In the genomic region with DNA sequence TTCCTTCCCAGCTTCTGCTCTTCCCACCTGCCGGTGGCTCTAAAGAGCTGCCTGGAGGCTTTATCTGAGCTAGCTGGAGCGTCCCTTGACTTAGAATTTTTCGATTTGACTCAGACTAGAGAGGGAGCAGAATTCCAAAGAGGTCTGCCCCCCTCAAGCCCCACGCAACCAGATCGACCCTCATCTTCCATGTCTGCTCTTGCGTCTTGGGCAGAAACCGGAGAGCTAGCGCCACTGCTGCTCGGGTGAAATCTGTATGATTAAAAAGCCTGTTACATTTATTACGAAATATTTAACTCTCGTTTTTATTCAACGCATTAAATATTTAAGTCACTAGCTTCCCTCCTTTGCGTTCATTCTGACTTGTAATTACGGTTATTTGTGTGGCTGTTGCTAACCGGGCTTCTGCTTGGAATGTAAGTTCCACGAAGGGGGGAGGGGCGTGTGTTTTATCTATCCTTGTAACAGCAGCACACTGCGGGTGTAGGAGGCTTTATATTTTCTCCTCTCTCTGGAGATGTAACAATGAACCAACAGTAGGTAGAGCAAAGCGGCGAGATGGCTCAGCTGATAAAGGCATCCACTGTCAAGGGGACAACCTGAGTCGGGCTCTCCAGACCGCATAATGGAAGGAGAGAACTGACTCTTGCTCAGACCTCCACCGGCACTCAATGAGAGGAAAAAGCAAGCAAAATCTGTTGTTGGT, we compare ENCODE assay signal across 8 mouse cellular contexts. TPM values are rescaled to one million over a fixed set of nuclear protein-coding genes. Genes with fewer than 3 reads are reported as not detected.
A peak's percentile ranks its signal among the peaks of the same experiment; 100 is the strongest.
DNase-seq lines count a peak whose midpoint lies in the region; ATAC-seq and TF ChIP-seq lines count a peak whose summit lies in the region.

No protein-coding gene starts in this region.

- H3K9me3 ChIP-seq in heart, embryonic 13.5 days: no peaks in the 10 kb centered on the region
- H3K9me3 ChIP-seq in midbrain, embryonic 10.5 days (replicated peaks): no peaks in the 10 kb centered on the region
- no peaks in the 10 kb centered on the region for H3K9me3 ChIP-seq in stomach, postnatal 0 days (ENCODE audit: control insufficient read depth, low read length)

- peak overlapping the region; percentile 90 for H3K4me2 ChIP-seq in heart, embryonic 13.5 days
- H3K4me2 ChIP-seq in stomach, postnatal 0 days (replicated peaks; ENCODE audit: low read depth): peak overlapping the region; percentile 92

- no peak; the same call in 1 of the 2 replicates for ATAC-seq in heart, embryonic 13.5 days (ENCODE audit: extremely low read depth, insufficient number of reproducible peaks, low FRiP score, low TSS enrichment)
- no peak; the same call in 1 of the 2 replicates for ATAC-seq in stomach, postnatal 0 days (ENCODE audit: low FRiP score, low TSS enrichment)

- H3K4me1 ChIP-seq in heart, embryonic 13.5 days: peaks cover 34% of the 10 kb centered on the region
- H3K4me1 ChIP-seq in embryonic fibroblast, embryonic 13.5 days (ENCODE audit: control insufficient read depth, insufficient read depth, low read length): peaks cover 5% of the 10 kb centered on the region; the same call in 1 of the 2 replicates
- peaks cover 23% of the 10 kb centered on the region for H3K4me1 ChIP-seq in midbrain, embryonic 10.5 days
- H3K4me1 ChIP-seq in stomach, postnatal 0 days (replicated peaks; ENCODE audit: control insufficient read depth, insufficient read depth): 0 out of 2 replicates have a peak, but pooled peaks cover 3% of the 10 kb centered on the region

- whole genome bisulfite sequencing in heart, embryonic 13.5 days: 4% methylated on average over 23 of the region's 23 CpGs
- WGBS in midbrain, embryonic 10.5 days: 5% methylated on average over 23 of the region's 23 CpGs
- WGBS in stomach, postnatal 0 days: 4% methylated on average over 23 of the region's 23 CpGs

- TF ChIP-seq EP300 in stomach, postnatal 0 days (optimal IDR thresholded peaks at IDR 0.05): no peak

- no peak for TF ChIP-seq POLR2A in embryonic fibroblast, embryonic 13.5 days (IDR thresholded peaks at IDR 0.05; ENCODE audit: low read depth, low read length)

- H3K27me3 ChIP-seq in heart, embryonic 13.5 days (replicated peaks): peaks cover 38% of the 10 kb centered on the region
- H3K27me3 ChIP-seq in midbrain, embryonic 10.5 days (ENCODE audit: low read depth, poor library complexity, severe bottlenecking): peaks cover 65% of the 10 kb centered on the region
- H3K27me3 ChIP-seq in stomach, postnatal 0 days (ENCODE audit: control insufficient read depth, insufficient read depth, low read length): no peaks in the 10 kb centered on the region

- peak overlapping the region; percentile 85 for H3K9ac ChIP-seq in heart, embryonic 13.5 days
- peak overlapping the region; percentile 52 for H3K9ac ChIP-seq in stomach, postnatal 0 days (ENCODE audit: low read length)

- peak overlapping the region; percentile 59 for H3K27ac ChIP-seq in heart, embryonic 13.5 days (replicated peaks)
- no peak overlapping the region for H3K27ac ChIP-seq in embryonic fibroblast, embryonic 13.5 days (ENCODE audit: insufficient read depth, low read length)
- peak overlapping the region; percentile 87 for H3K27ac ChIP-seq in midbrain, embryonic 10.5 days (replicated peaks)
- peak overlapping the region; percentile 35; the same call in 1 of the 2 replicates for H3K27ac ChIP-seq in stomach, postnatal 0 days (replicated peaks)

- TF ChIP-seq CTCF in embryonic fibroblast, embryonic 13.5 days (IDR thresholded peaks at IDR 0.05; ENCODE audit: borderline replicate concordance, insufficient read depth, low read length): no peak
- TF ChIP-seq CTCF in stomach, postnatal 0 days (IDR thresholded peaks at IDR 0.05; ENCODE audit: low read depth): peak; percentile 27; the same call in 1 of the 2 replicates

- no peak for DNase-seq in heart, adult 9 months (ENCODE audit: low spot score in 2 of 2)
- peak; percentile 6 for DNase-seq in T-cell, adult 2 months (ENCODE audit: low spot score)
- peak; percentile 34 to 48 for DNase-seq in layer of hippocampus, postnatal 10 days (ENCODE audit: low spot score in 2 of 2)
- DNase-seq in midbrain, embryonic 10.5 days (ENCODE audit: low spot score): peak; percentile 36
- peak; percentile 33 for DNase-seq in stomach, postnatal 0 days (ENCODE audit: low spot score)
- DNase-seq in gastrocnemius, postnatal 10 days: no peak

- H3K4me3 ChIP-seq in heart, embryonic 13.5 days: peak overlapping the region; percentile 64
- H3K4me3 ChIP-seq in embryonic fibroblast, embryonic 13.5 days (ENCODE audit: insufficient read depth, low read length): peak overlapping the region; percentile 55
- peak overlapping the region; percentile 65 for H3K4me3 ChIP-seq in midbrain, embryonic 10.5 days
- H3K4me3 ChIP-seq in stomach, postnatal 0 days (ENCODE audit: low read depth, low read length): peak overlapping the region; percentile 53

- no peaks in the 10 kb centered on the region for H3K36me3 ChIP-seq in heart, embryonic 13.5 days
- H3K36me3 ChIP-seq in midbrain, embryonic 10.5 days: no peaks in the 10 kb centered on the region
- no peaks in the 10 kb centered on the region for H3K36me3 ChIP-seq in stomach, postnatal 0 days (ENCODE audit: control insufficient read depth, insufficient read depth, low read length)

RNA-seq across cellular contexts. Expression of a gene that starts 8.6 kb away (rescaled TPM):
- 5.7 and 6.2 TPM in 2 replicates for polyA plus RNA-seq in heart, embryonic 13.5 days (2015; fragmentation: Nextera tagmentation; extraction: Ambion mirVana)
- 49.7 and 62.6 TPM in 2 replicates for polyA plus RNA-seq in embryonic fibroblast, embryonic 13.5 days (2011; ENCODE audit: insufficient read length, low read depth, missing spikeins)
- total RNA-seq in layer of hippocampus, postnatal 10 days (2021): 10 to 100 TPM; 64.5 to 68.8 TPM
- 7.1 and 9.0 TPM in 2 replicates for polyA plus RNA-seq in midbrain, embryonic 10.5 days (2016; fragmentation: Nextera tagmentation; extraction: Ambion mirVana)
- 7.0 and 7.6 TPM in 2 replicates for polyA plus RNA-seq in stomach, postnatal 0 days (2015; fragmentation: Nextera tagmentation; extraction: Ambion mirVana)
- 10 to 100 TPM; 17.0 to 17.4 TPM for total RNA-seq in gastrocnemius, postnatal 10 days (2021)

RNA-seq across cellular contexts. Expression of a gene that starts 55.9 kb away (rescaled TPM):
- polyA plus RNA-seq in heart, embryonic 13.5 days (2015; fragmentation: Nextera tagmentation; extraction: Ambion mirVana): 1.0 and 1.1 TPM in 2 replicates
- polyA plus RNA-seq in embryonic fibroblast, embryonic 13.5 days (2011; ENCODE audit: insufficient read length, low read depth, missing spikeins): not detected in 2 replicates
- total RNA-seq in layer of hippocampus, postnatal 10 days (2021): not detected
- 1.0 and 2.1 TPM in 2 replicates for polyA plus RNA-seq in midbrain, embryonic 10.5 days (2016; fragmentation: Nextera tagmentation; extraction: Ambion mirVana)
- 106 and 115 TPM in 2 replicates for polyA plus RNA-seq in stomach, postnatal 0 days (2015; fragmentation: Nextera tagmentation; extraction: Ambion mirVana)
- total RNA-seq in gastrocnemius, postnatal 10 days (2021): not detected

RNA-seq across cellular contexts. Expression of a gene that starts 57.7 kb away (rescaled TPM):
- polyA plus RNA-seq in heart, embryonic 13.5 days (2015; fragmentation: Nextera tagmentation; extraction: Ambion mirVana): 147 and 167 TPM in 2 replicates
- 95.5 and 107 TPM in 2 replicates for polyA plus RNA-seq in embryonic fibroblast, embryonic 13.5 days (2011; ENCODE audit: insufficient read length, low read depth, missing spikeins)
- total RNA-seq in layer of hippocampus, postnatal 10 days (2021): 10 to 100 TPM; 32.3 to 34.3 TPM
- 187 and 205 TPM in 2 replicates for polyA plus RNA-seq in midbrain, embryonic 10.5 days (2016; fragmentation: Nextera tagmentation; extraction: Ambion mirVana)
- polyA plus RNA-seq in stomach, postnatal 0 days (2015; fragmentation: Nextera tagmentation; extraction: Ambion mirVana): 137 and 138 TPM in 2 replicates
- total RNA-seq in gastrocnemius, postnatal 10 days (2021): 10 to 100 TPM; 47.7 to 55.3 TPM

Comparison
In these comparisons a context has a peak if more than half of its experiments do, and no peak if none do; other contexts are left out.
1. DNase-seq: peak in T-cell, adult 2 months (single experiment), layer of hippocampus, postnatal 10 days (2 of 2), midbrain, embryonic 10.5 days (single experiment) and stomach, postnatal 0 days (single experiment); none in heart, adult 9 months (0 of 2) and gastrocnemius, postnatal 10 days (single experiment).
2. RNA of a gene that starts 55.9 kb away (polyA plus RNA-seq): 106 to 115 TPM in stomach, postnatal 0 days; 1.0 to 2.1 TPM in midbrain, embryonic 10.5 days, 1.0 to 1.1 TPM in heart, embryonic 13.5 days and not detected in embryonic fibroblast, embryonic 13.5 days; every median in the first group is over 10 times any median in the second.
3. Peak in every context shown above with its lines, with median percentiles within 50 percentile points of each other: H3K4me3 ChIP-seq.